Mouse (Mus musculus) embryo, embryonic 10.5 days (tissue): ENCODE measurements at regions not wholly inside any gene's neighbourhood (a gene's known extent, or its start where the extent isn't known, plus 50 kb on each side); places are given as distances from the start of the nearest gene placed in this dataset.

Experiments
- DNase-seq: peaks from one replicate; pipeline ENCODE4 v3.0.0-alpha.2; 2015; ENCODE audit warnings: low spot score

- no peak for DNase-seq
Measured at GRCm38 (mm10) chr1:55807028-55807427, 401.3 kb downstream of the Plcl1 start.

DNA sequence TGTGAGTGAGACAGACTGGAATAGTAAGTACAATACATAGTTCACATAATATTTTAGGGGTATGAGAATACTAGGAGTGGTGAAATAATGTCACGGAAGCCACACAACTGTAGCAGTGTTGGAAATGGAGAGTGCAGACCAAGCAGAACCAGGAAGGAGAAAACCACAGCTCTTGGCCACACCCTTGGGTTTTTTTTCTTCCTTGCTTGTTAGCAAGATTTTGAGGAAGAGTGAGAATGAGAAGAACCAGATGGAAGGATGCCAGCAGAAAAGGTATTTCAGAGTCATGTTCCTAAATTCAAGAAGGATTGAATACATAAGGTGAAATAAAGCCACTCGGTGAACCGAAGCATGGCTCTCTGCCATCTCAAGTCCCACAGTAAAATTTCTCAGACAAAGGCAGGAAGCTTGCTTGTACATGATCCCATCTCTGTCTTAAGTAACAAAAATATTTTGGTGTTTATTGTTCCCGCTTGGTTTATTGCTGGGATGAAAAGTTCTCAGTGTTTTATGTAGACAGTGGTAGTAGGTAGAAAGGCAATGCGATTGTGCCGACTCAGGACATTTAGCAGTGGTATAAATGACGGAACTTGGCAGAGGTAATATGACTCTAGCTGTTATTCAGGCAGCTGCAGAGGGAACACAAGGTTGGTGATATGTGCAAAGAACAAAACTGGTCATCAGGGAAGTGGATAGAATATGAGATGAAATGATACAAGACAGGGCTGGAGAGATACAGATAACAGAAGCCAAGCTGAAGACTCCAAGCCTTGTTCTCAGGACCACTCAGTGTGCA, 403.2 kb downstream of the Plcl1 start:
- no peak for DNase-seq

DNA sequence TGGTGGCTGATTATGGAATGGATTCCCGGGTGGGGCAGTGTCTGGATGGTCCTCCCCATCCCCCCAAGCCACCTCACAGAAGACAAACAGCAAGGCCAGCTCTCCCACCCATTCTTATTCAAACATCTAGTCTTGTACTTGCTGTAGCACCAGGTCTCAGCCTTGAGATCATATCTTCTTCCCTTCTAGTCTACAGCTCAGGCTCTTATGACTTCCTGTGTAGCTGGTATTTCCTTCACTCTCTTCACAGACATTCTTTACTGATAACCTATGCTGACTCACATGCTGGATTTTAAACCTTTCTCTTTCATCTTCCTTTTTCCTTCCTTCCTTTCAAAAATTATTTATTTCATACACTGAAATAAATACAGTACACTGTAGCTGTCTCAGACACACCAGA, 406.8 kb downstream of the Plcl1 start:
- DNase-seq: no peak

DNA sequence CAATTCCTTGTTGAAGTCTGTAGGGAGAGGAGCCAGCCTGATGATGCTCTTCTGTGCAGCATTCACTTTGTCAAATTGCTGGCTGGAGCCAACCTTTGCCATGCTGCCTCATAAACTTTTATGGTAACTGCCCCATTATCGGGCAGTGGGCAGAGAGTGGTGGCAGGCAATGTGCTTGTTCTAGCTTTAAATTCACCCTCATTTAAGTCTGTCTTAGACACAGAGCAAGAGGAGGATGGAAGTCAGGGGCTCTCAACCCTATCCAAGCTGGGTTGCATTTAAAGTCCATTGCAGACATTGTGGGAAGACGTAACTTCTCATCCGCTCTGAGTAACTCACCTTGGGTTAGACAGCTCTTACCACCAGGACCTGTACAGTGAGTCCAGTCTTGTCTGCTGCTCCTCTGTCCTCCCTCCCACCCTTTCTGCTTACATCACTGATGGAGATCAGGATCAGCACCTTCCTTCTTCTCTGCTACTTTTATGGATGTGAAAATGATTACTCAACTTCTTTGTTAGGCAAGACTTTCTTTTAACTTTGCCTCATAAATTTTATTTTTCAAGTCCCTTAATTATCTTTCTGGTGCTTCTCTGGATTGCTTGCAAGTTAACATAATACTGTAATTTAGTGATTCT, 415.3 kb downstream of the Plcl1 start:
- DNase-seq: no peak

- no peak for DNase-seq
Measured at GRCm38 (mm10) chr1:55822599-55822998, 416.9 kb downstream of the Plcl1 start.

DNA sequence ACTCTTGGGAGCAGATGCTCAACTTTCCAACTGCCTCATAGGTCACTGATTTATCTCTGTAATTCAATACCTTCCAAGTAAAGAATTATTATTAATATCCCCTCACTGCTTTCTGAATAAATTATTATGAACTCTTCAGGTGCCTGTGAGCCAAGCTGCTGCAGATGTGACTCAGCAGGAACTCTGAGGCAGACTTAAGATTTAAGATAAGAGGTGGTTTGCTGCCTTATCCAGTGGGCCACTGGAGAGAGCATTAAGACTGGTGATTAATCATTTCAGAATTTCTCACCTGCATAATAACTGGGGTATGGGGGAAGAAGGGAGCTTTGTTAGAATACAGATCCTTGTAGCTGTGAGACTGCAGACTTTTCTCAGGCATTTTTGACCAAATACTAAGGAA, 421.5 kb downstream of the Plcl1 start:
- no peak for DNase-seq

DNA sequence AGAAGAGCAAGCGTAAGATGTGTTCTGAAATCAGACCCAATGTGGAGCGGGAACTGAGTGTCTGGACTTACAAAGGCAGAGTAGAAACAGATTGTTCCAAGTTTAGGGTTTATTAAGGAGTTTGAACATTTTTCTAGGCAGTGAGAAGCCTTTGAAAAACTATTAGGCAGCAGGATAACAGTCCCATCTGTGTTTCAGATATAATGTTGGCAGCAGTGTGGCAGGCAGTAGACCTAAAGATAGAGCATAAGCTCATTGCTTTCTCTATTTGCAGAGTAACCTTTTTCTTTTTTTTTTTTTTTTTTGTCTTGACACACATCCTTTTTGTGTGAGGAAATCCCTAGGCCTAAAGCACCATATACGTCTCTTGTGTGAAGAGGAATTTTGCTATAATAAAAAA, 429.6 kb downstream of the Plcl1 start:
- no peak for DNase-seq

DNA sequence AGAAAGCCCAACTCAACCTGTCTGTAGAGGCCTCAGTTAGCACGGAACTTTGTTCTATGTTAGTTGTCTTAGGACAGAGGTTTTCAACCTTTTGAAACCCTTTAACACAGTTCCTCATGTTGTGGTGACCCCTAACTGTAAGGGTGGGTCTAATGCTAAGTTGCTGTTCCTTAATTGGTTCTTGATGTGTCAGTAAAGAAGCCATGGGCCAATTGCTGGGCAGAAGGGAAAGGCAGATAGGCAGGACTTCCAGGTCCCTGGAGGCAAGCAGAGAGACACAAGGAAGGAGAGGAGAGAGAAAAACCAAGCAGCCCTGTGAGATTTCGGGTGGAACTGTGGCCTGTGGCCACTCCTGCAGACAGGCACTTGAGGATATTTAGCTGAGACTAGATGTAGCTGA, 431.0 kb downstream of the Plcl1 start:
- DNase-seq: no peak

GRCm38 (mm10) chr1:55837366-55837765, 431.6 kb downstream of the Plcl1 start:
- no peak for DNase-seq

DNA sequence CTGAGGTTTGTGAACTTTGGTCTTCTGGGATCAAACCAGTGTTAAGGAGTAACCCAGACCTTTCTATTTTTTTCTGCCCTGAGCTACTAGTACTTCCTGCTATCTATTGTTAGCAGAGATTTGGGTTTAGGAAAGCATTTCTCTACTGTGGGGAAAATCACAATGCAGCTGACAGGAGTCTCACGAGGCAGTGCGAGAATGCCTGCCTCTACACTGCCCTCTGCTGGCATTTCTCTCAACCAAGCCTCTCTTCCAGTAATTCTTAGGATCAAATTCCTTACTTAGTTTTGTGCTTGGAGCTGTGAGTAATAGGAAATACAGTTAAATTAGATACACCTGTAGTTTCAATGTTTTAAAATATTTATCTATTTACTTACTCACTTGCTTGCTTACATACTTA, 432.4 kb downstream of the Plcl1 start:
- peak; percentile 80 for DNase-seq

DNA sequence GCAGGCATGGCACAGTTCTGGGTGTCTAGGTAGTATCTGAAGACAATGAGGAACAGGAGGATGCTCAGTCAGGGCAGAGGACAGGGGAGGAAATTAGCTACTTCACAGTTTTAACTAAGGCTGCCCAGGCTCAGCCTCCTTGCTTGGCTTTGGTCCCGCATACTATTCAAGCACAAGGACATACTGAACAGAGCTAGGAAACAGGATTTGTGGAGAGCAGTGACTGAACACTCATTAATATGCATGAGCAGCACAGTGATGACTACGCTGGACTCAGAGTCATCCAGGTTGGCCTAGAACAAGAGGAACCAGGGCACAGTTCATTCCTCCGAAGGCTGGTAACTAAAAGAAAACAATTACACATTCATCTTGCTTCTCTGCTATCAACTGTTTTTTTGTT, 443.1 kb downstream of the Plcl1 start:
- DNase-seq: no peak

GRCm38 (mm10) chr1:55852354-55852753, 446.6 kb downstream of the Plcl1 start:
- no peak for DNase-seq

DNA sequence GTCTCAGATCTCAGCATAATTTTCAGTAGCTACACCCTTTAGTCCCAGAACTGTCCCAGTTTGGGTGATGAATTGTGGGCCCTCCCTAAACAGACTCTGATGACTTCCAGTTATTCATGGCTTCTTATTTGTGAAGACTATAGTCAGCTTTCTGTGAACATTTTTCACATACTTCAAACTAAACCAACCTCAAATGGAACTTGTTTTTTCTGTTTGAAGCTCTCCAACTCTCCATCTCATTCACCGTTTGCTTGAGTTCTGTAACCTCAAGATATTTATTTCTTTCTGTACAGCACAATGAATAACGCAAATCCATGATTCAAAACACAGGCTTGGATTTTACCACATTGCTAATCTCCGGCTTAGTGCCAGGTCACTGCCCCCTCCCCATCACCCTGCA, 453.4 kb downstream of the Plcl1 start:
- DNase-seq: no peak

DNA sequence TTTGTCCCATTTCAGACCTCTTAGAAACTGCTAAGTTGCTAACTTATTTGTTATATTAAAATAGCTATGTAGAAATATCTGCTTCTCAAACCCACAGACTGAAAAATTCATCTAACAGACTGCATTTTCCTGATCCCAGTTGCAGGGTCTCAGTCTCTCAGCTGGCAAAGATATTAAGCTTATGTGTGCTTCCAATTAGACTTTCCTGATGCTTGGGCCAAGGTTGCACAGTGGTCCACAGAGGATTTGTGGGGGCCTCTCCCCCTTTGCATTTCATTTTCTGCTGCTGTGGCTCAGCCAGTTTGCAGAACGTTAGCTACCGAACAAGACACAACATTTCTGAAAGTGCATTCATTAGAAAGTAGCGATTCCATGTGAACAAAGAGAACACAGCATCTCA, 457.4 kb downstream of the Plcl1 start:
- DNase-seq: no peak

- DNase-seq: no peak
Measured at GRCm38 (mm10) chr1:55865274-55865673, 459.6 kb downstream of the Plcl1 start.

DNA sequence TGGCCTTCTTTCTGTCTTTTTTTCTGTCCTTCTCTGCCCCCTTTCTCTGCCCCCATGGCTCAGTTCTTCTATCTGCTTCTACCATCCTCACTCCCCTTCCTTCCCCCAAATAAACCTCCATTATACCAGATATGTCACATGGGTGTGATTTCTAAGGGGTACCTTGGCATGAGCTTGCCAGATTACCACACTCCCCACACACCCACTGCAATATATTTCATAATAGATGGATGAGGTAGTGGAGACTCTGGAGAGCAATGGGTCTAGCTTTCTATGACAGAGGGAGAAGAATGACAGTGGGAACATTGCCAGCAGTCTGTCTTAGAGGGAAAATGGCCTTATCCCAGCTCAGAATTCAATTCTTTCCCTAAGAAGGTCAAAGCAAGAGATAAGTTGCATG, 461.0 kb downstream of the Plcl1 start:
- DNase-seq: no peak

DNA sequence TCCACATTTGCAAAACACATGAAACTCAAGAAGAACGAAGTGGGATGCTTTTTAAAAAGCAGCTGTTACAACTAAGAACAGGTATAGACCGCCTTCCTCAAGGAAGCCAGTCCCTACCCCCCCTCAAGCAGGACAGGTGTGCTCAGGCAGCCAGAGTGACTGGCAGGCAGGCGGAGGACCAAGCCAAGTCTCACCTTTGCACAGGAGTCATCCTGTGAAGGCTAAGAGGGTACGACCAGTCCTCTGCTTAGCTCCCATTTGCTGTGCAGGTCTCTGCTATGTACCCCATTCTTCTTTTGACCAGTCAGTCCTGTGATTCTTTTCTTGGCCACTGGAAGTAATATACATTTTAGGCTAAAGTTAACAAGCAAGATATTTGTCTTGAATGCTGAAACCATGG, 467.9 kb downstream of the Plcl1 start:
- no peak for DNase-seq

- DNase-seq: peak; percentile 91
Measured at GRCm38 (mm10) chr1:55874143-55874867, 468.6 kb downstream of the Plcl1 start.

GRCm38 (mm10) chr1:55874868-55875144, 469.1 kb downstream of the Plcl1 start:
- peak; percentile 62 for DNase-seq

- no peak for DNase-seq
Measured at GRCm38 (mm10) chr1:55884576-55884975, 478.9 kb downstream of the Plcl1 start.

- DNase-seq: peak; percentile 86
Measured at GRCm38 (mm10) chr1:55886383-55887070, 480.8 kb downstream of the Plcl1 start.

GRCm38 (mm10) chr1:55887386-55887785, 481.7 kb downstream of the Plcl1 start:
- no peak for DNase-seq
